Mouse (Mus musculus): ENCODE measurements around the gene Egfem1. TPM values are rescaled to one million over a fixed set of nuclear protein-coding genes. Genes with fewer than 3 reads are reported as not detected.

The Egfem1 gene
- polyA plus RNA-seq, 1 experiment from 2014 or later: 16.5 TPM

DNA sequence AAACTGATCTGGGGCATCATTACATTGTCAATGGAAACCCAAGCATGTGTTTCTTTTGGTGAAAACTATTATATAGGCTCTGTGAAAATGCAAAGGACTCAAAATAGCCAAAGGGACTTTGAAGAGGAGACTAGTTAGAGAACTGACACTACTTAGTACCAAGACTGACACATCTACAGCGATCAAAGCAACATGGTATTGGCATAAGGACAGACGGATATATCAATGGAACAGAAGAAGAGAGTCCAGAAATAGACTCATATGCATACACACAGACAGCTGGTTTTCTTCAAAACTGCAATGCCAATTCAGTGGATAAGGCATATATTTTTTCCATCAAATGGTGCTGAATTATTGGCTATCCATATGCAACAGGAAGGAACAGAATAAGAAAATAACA is 140.6 kb downstream of the Egfem1 start:
- Histone ChIP-seq H3K4me1 (no peaks in the 10 kb centered on the region), H3K27ac (no peak overlapping the region), H3K4me3 (no peak overlapping the region), H3K36me3 (no peaks in the 10 kb centered on the region), H3K27me3 (no peaks in the 10 kb centered on the region), H3K9me3 (no peaks in the 10 kb centered on the region), H3K4me2 (no peak overlapping the region), H3K9ac (no peak overlapping the region)
- WGBS: 79% methylated on average over 2 of the region's 2 CpGs
- no peak for ATAC-seq (ENCODE audit: borderline replicate concordance, extremely low read depth, low FRiP score, low TSS enrichment)

DNA sequence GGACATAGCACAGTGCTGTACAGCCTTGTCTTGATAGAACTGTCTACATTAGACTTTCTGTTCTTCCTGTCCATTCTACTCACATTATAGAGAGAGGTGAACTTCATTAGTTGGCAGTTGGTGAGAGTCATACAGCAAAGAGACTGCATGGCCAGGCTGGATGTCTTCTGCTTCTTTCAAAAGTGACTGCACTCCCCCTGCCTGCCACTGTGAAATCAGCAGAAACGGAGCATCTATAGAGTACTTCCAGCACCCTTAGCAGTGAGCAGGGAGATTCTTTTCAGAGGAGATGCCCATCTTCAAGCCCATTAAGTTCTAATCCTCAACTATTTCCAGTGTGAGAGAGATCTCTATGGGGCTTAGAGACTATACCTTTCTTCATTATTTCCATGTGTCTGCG is 147.9 kb downstream of the Egfem1 start:
- Histone ChIP-seq H3K4me3 (no peak overlapping the region), H3K36me3 (no peaks in the 10 kb centered on the region), H3K4me2 (no peak overlapping the region), H3K27ac (no peak overlapping the region), H3K9me3 (no peaks in the 10 kb centered on the region), H3K4me1 (no peaks in the 10 kb centered on the region), H3K9ac (no peak overlapping the region), H3K27me3 (no peaks in the 10 kb centered on the region)
- WGBS: 65% methylated on average over 2 of the region's 2 CpGs
- ATAC-seq (ENCODE audit: borderline replicate concordance, extremely low read depth, low FRiP score, low TSS enrichment): no peak

DNA sequence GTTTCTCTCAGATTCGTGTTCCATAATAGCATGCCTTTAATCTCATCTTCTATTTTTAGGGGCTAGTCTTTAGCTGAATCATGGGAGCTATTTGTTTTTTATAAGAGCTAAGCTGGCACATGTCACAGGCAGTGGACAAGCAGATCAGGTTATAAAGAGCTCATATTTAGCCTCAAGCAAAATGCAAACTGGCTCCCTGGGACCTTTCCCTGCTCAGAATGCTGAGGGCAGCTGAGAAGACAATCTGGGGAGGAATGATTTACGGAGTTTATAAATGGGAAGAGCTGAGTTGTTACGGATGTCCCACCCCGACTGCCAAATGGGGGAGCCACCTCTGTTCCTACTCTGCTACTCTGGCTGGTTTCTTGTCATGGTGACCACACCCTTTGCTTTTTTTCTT is 153.7 kb downstream of the Egfem1 start:
- Histone ChIP-seq H3K27ac (no peak overlapping the region), H3K9me3 (no peaks in the 10 kb centered on the region), H3K4me3 (no peak overlapping the region), H3K4me2 (no peak overlapping the region), H3K4me1 (no peaks in the 10 kb centered on the region), H3K27me3 (no peaks in the 10 kb centered on the region), H3K9ac (no peak overlapping the region), H3K36me3 (no peaks in the 10 kb centered on the region)
- ATAC-seq (ENCODE audit: borderline replicate concordance, extremely low read depth, low FRiP score, low TSS enrichment): no peak
- WGBS: 66% methylated on average over 4 of the region's 4 CpGs

- Histone ChIP-seq H3K9ac (no peak overlapping the region), H3K27me3 (no peaks in the 10 kb centered on the region), H3K36me3 (no peaks in the 10 kb centered on the region), H3K4me2 (no peak overlapping the region), H3K4me3 (no peak overlapping the region), H3K4me1 (no peaks in the 10 kb centered on the region), H3K27ac (no peak overlapping the region), H3K9me3 (no peaks in the 10 kb centered on the region)
- no peak for ATAC-seq (ENCODE audit: borderline replicate concordance, extremely low read depth, low FRiP score, low TSS enrichment)
- 83% methylated on average over 5 of the region's 5 CpGs for WGBS
These were observed 154.7 kb downstream of the Egfem1 start for GRCm38 (mm10) chr3:29236517-29236916.

- Histone ChIP-seq H3K27ac (0 out of 2 replicates have a peak overlapping the region, but pooled peaks have one; percentile 18), H3K9ac (no peak overlapping the region), H3K27me3 (no peaks in the 10 kb centered on the region), H3K4me1 (no peaks in the 10 kb centered on the region), H3K4me2 (no peak overlapping the region), H3K36me3 (no peaks in the 10 kb centered on the region), H3K9me3 (no peaks in the 10 kb centered on the region), H3K4me3 (no peak overlapping the region)
- WGBS: 6% methylated on average over 3 of the region's 3 CpGs
- peak; percentile 81; the same call in 1 of the 2 replicates for ATAC-seq (ENCODE audit: borderline replicate concordance, extremely low read depth, low FRiP score, low TSS enrichment)
These were observed 161.8 kb downstream of the Egfem1 start for GRCm38 (mm10) chr3:29243600-29243999.

DNA sequence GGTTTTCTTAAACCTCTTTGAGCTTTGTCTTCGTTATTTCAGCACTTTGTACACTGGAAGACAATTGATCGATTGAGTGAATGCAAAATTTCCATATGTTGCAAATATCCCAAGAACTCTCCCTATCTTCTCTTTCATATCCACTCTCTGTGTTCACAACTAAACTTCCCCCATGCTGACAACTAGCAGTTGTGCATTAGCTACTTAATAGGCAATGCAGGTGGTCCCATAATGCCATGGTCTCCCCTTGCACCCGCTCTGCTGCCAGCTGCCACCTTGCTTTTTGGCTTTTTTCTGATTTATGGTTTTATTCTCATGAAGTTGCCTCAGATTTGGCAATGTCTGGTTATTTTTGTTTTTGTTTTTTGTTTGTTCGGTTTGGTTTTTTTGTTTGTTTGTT is 209.8 kb downstream of the Egfem1 start:
- Histone ChIP-seq H3K27me3 (no peaks in the 10 kb centered on the region), H3K27ac (no peak overlapping the region), H3K9ac (no peak overlapping the region), H3K9me3 (no peaks in the 10 kb centered on the region), H3K36me3 (no peaks in the 10 kb centered on the region), H3K4me3 (no peak overlapping the region), H3K4me1 (no peaks in the 10 kb centered on the region), H3K4me2 (no peak overlapping the region)
- no peak for ATAC-seq (ENCODE audit: borderline replicate concordance, extremely low read depth, low FRiP score, low TSS enrichment)
- WGBS: 79% methylated on average over 4 of the region's 4 CpGs

DNA sequence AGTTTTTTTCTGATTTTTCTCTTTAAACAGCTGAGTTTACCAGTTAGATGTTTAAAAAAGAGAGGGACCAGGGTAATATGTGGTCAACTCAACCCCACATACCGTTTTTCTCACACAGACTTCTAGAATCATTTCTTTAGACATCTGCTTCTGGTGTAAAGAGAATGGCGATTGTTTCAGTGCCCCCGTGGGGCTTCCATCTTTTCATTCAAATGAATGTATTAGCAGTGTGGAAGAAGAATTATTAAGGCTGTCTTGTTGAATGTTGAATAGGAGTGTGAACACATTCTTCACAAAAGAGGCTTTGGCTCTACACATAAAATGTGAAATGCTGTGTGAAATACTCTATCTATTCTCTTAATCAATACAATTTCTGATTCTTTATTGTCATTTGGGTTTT is 210.4 kb downstream of the Egfem1 start:
- 78% methylated on average over 3 of the region's 3 CpGs for WGBS
- no peaks in the 10 kb centered on the region for H3K27me3 ChIP-seq
- H3K36me3 ChIP-seq: no peaks in the 10 kb centered on the region

DNA sequence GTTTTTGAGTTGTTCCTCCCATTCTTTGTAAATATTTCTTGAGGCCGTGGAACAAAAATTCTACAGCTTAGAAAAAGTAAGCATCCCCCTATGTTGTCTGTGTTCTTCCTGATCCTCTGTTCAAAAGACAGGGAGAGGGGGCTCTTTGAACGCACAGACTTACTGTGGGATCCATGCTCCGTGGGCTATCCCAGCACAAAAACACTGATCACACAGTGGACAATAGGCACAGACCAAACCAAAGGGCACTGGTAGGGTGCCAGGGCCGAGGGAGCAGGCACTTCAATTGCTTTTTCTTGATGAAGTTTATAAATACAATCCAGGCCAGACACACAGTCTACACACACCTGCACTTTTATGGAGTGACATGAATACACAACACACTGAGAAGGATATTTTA is 211.4 kb downstream of the Egfem1 start:
- no peak overlapping the region for H3K4me2 ChIP-seq
- no peak for ATAC-seq (ENCODE audit: borderline replicate concordance, extremely low read depth, low FRiP score, low TSS enrichment)
- no peak overlapping the region for H3K9ac ChIP-seq
- H3K4me3 ChIP-seq: no peak overlapping the region
- no peaks in the 10 kb centered on the region for H3K9me3 ChIP-seq
- H3K4me1 ChIP-seq: no peaks in the 10 kb centered on the region
- H3K36me3 ChIP-seq: no peaks in the 10 kb centered on the region
- H3K27me3 ChIP-seq: no peaks in the 10 kb centered on the region
- no peak overlapping the region for H3K27ac ChIP-seq
- WGBS: 67% methylated on average over 4 of the region's 4 CpGs

More for the DNA sequence above, 210.4 kb downstream of the Egfem1 start:
- H3K9me3 ChIP-seq: no peaks in the 10 kb centered on the region
- no peak for ATAC-seq (ENCODE audit: borderline replicate concordance, extremely low read depth, low FRiP score, low TSS enrichment)
- no peak overlapping the region for H3K4me3 ChIP-seq
- no peak overlapping the region for H3K9ac ChIP-seq
- H3K4me1 ChIP-seq: no peaks in the 10 kb centered on the region
- H3K4me2 ChIP-seq: no peak overlapping the region
- no peak overlapping the region for H3K27ac ChIP-seq

- no peaks in the 10 kb centered on the region for H3K36me3 ChIP-seq
- no peaks in the 10 kb centered on the region for H3K4me1 ChIP-seq
- no peak overlapping the region for H3K9ac ChIP-seq
- no peak overlapping the region for H3K4me2 ChIP-seq
- no peak overlapping the region for H3K27ac ChIP-seq
- no peaks in the 10 kb centered on the region for H3K9me3 ChIP-seq
- 36% methylated on average over 3 of the region's 3 CpGs for WGBS
- no peaks in the 10 kb centered on the region for H3K27me3 ChIP-seq
- no peak for ATAC-seq (ENCODE audit: borderline replicate concordance, extremely low read depth, low FRiP score, low TSS enrichment)
- H3K4me3 ChIP-seq: no peak overlapping the region
These were observed 260.5 kb downstream of the Egfem1 start for GRCm38 (mm10) chr3:29342223-29342791.

DNA sequence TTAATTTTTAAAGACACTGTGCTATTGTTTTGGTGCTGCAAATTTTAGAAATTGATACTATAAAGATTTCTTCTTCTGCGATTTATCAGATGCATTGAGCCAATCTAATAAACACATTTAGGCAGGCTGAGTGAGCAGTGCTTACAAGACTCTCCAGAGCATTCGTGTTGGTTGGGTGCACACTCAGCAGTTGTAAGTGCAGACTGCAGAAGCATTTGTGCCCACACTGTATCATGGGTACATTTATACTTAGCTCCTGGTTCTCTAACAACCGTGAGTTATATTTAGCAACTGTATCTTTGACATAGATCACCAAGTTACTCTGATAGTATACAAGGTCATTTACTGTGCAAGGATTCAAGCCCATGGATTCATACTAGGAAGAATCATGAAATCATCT is 264.0 kb downstream of the Egfem1 start:
- H3K9me3 ChIP-seq: no peaks in the 10 kb centered on the region
- WGBS: 85% methylated on average over 3 of the region's 3 CpGs
- no peaks in the 10 kb centered on the region for H3K36me3 ChIP-seq
- no peak overlapping the region for H3K9ac ChIP-seq
- no peaks in the 10 kb centered on the region for H3K4me1 ChIP-seq
- no peak overlapping the region for H3K4me2 ChIP-seq
- no peak overlapping the region for H3K27ac ChIP-seq
- H3K4me3 ChIP-seq: no peak overlapping the region
- no peaks in the 10 kb centered on the region for H3K27me3 ChIP-seq
- ATAC-seq (ENCODE audit: borderline replicate concordance, extremely low read depth, low FRiP score, low TSS enrichment): no peak

- Histone ChIP-seq H3K27ac (no peak overlapping the region), H3K4me1 (no peaks in the 10 kb centered on the region), H3K4me3 (no peak overlapping the region), H3K9me3 (no peaks in the 10 kb centered on the region), H3K4me2 (no peak overlapping the region), H3K36me3 (no peaks in the 10 kb centered on the region), H3K9ac (no peak overlapping the region), H3K27me3 (no peaks in the 10 kb centered on the region)
- no peak for ATAC-seq (ENCODE audit: borderline replicate concordance, extremely low read depth, low FRiP score, low TSS enrichment)
- 68% methylated on average over 8 of the region's 8 CpGs for WGBS
These were observed 285.1 kb downstream of the Egfem1 start for GRCm38 (mm10) chr3:29366907-29367306.

DNA sequence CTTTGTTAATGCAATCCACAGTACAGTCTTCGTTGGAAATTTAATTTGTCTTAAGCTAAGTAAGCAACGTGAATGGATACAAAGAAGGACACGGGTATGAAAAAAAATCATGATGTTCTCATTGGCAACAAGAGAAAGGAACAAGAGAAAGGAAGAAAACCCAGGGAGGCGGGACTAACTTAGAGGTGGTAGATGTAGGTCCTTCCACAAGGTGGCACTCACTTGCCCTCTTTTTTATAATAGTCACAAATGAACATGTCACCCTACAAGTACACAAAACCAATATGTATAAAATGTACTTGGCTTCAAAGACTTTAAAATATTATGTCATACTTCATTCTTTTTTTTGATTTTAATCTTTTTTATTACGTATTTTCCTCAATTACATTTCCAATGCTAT is 288.7 kb downstream of the Egfem1 start:
- H3K4me1 ChIP-seq: no peaks in the 10 kb centered on the region
- ATAC-seq (ENCODE audit: borderline replicate concordance, extremely low read depth, low FRiP score, low TSS enrichment): no peak
- H3K9ac ChIP-seq: no peak overlapping the region
- no peak overlapping the region for H3K4me3 ChIP-seq
- no peaks in the 10 kb centered on the region for H3K9me3 ChIP-seq
- H3K27ac ChIP-seq: no peak overlapping the region
- no peak overlapping the region for H3K4me2 ChIP-seq
- no peaks in the 10 kb centered on the region for H3K36me3 ChIP-seq
- WGBS: 64% methylated on average over 5 of the region's 5 CpGs
- no peaks in the 10 kb centered on the region for H3K27me3 ChIP-seq

GRCm38 (mm10) chr3:29381255-29381654 is 299.4 kb downstream of the Egfem1 start:
- H3K4me1 ChIP-seq: no peaks in the 10 kb centered on the region
- WGBS: 65% methylated on average over 2 of the region's 2 CpGs
- H3K27me3 ChIP-seq: no peaks in the 10 kb centered on the region
- H3K9me3 ChIP-seq: no peaks in the 10 kb centered on the region
- no peak overlapping the region for H3K9ac ChIP-seq
- H3K4me2 ChIP-seq: no peak overlapping the region
- H3K36me3 ChIP-seq: no peaks in the 10 kb centered on the region
- H3K27ac ChIP-seq: no peak overlapping the region
- H3K4me3 ChIP-seq: no peak overlapping the region
- no peak for ATAC-seq (ENCODE audit: borderline replicate concordance, extremely low read depth, low FRiP score, low TSS enrichment)
